Mouse (Mus musculus) olfactory bulb, adult 2 months (tissue): ENCODE measurements at regions not wholly inside any gene's neighbourhood (a gene's known extent, or its start where the extent isn't known, plus 50 kb on each side); places are given as distances from the start of the nearest gene placed in this dataset.

Experiments
- H3K27ac ChIP-seq: fragments of 200-500 bp; 2 replicates; pipeline ENCODE4 v1.5.1; 2012; ENCODE audit warnings: low read depth, low read length; ENCODE audit not compliant: insufficient read depth
- H3K4me1 ChIP-seq: fragments of 200-500 bp; 2 replicates; pipeline ENCODE4 v1.6.1; 2012; ENCODE audit warnings: low read length; ENCODE audit not compliant: control insufficient read depth, insufficient read depth
- H3K4me3 ChIP-seq: fragments of 200-500 bp; 2 replicates; pipeline ENCODE4 v1.5.1; 2012; ENCODE audit warnings: mild to moderate bottlenecking, low read depth, low read length, moderate library complexity; ENCODE audit not compliant: insufficient read depth
- CTCF ChIP-seq: fragments of 200-500 bp; IDR thresholded peaks from 2 replicates; pipeline ENCODE4 v1.5.1; 2012; ENCODE audit warnings: low read depth, mild to moderate bottlenecking, low read length, moderate library complexity; ENCODE audit not compliant: insufficient read depth
- POLR2A ChIP-seq: fragments of 200-500 bp; IDR thresholded peaks from 2 replicates; pipeline ENCODE4 v1.6.1; 2012; ENCODE audit warnings: mild to moderate bottlenecking, low read depth, low read length, moderate library complexity; ENCODE audit not compliant: insufficient read depth
- WGBS: fragments of 180-500 bp; shearing (Covaris S2); methylation state at CpG from one replicate; pipeline ENCODE4 v1.1.7; 2018; 5-methylcytosine and 5-hydroxymethylcytosine counted together

- TF ChIP-seq POLR2A (no peak), CTCF (no peak)
- WGBS: 64% methylated on average over 1 of the region's 1 CpGs
- Histone ChIP-seq H3K27ac (no peak overlapping the region), H3K4me3 (no peak overlapping the region), H3K4me1 (no peaks in the 10 kb centered on the region)
These were observed 106.6 kb downstream of the Arl4a start for GRCm38 (mm10) chr12:39931251-39931650.

GRCm38 (mm10) chr12:39927902-39928301 lies 109.9 kb downstream of the Arl4a start:
- no peaks in the 10 kb centered on the region for H3K4me1 ChIP-seq
- no peak for TF ChIP-seq CTCF
- no peak for TF ChIP-seq POLR2A
- H3K4me3 ChIP-seq: no peak overlapping the region
- no peak overlapping the region for H3K27ac ChIP-seq

- Histone ChIP-seq H3K27ac (no peak overlapping the region), H3K4me3 (no peak overlapping the region), H3K4me1 (no peaks in the 10 kb centered on the region)
- WGBS: 96% methylated on average over 8 of the region's 8 CpGs
- TF ChIP-seq POLR2A (no peak), CTCF (no peak)
These were observed 110.8 kb downstream of the Arl4a start for GRCm38 (mm10) chr12:39927014-39927413.

GRCm38 (mm10) chr12:39921481-39921880 lies 116.3 kb downstream of the Arl4a start:
- Histone ChIP-seq H3K27ac (no peak overlapping the region), H3K4me1 (no peaks in the 10 kb centered on the region), H3K4me3 (no peak overlapping the region)
- TF ChIP-seq POLR2A (no peak), CTCF (no peak)
- WGBS: 76% methylated on average over 3 of the region's 3 CpGs

- H3K27ac ChIP-seq: no peak overlapping the region
- TF ChIP-seq POLR2A (no peak), CTCF (no peak)
- WGBS: 36% methylated on average over 8 of the region's 8 CpGs
- H3K4me1 ChIP-seq: no peaks in the 10 kb centered on the region
- no peak overlapping the region for H3K4me3 ChIP-seq
These were observed 117.3 kb downstream of the Arl4a start for GRCm38 (mm10) chr12:39920466-39920913.

- no peak overlapping the region for H3K4me3 ChIP-seq
- TF ChIP-seq POLR2A (no peak), CTCF (no peak)
- WGBS: 63% methylated on average over 2 of the region's 2 CpGs
- H3K4me1 ChIP-seq: no peaks in the 10 kb centered on the region
- no peak overlapping the region for H3K27ac ChIP-seq
These were observed 117.9 kb downstream of the Arl4a start for GRCm38 (mm10) chr12:39919909-39920308.

- no peak overlapping the region for H3K4me3 ChIP-seq
- H3K27ac ChIP-seq: no peak overlapping the region
- no peaks in the 10 kb centered on the region for H3K4me1 ChIP-seq
- 77% methylated on average over 5 of the region's 5 CpGs for WGBS
- TF ChIP-seq POLR2A (no peak), CTCF (no peak)
These were observed 149.3 kb downstream of the Arl4a start for GRCm38 (mm10) chr12:39888493-39888892.

GRCm38 (mm10) chr12:39885366-39885765 lies 152.5 kb downstream of the Arl4a start:
- H3K27ac ChIP-seq: no peak overlapping the region
- 44% methylated on average over 3 of the region's 3 CpGs for WGBS
- H3K4me3 ChIP-seq: no peak overlapping the region
- no peak for TF ChIP-seq POLR2A
- no peaks in the 10 kb centered on the region for H3K4me1 ChIP-seq

- WGBS: 73% methylated on average over 1 of the region's 1 CpGs
- Histone ChIP-seq H3K4me1 (no peaks in the 10 kb centered on the region), H3K4me3 (no peak overlapping the region), H3K27ac (no peak overlapping the region)
- TF ChIP-seq CTCF: no peak
- TF ChIP-seq POLR2A: no peak
These were observed 157.5 kb downstream of the Arl4a start for GRCm38 (mm10) chr12:39880309-39880708.

- Histone ChIP-seq H3K4me3 (no peak overlapping the region), H3K4me1 (no peaks in the 10 kb centered on the region; the same call in 1 of the 2 replicates), H3K27ac (no peak overlapping the region)
- TF ChIP-seq CTCF (no peak), POLR2A (no peak)
- WGBS: 60% methylated on average over 6 of the region's 6 CpGs
These were observed 163.9 kb downstream of the Arl4a start for GRCm38 (mm10) chr12:39873917-39874316.
